Mouse (Mus musculus): ENCODE results near the gene Mcm5.

The Mcm5 gene

DNA sequence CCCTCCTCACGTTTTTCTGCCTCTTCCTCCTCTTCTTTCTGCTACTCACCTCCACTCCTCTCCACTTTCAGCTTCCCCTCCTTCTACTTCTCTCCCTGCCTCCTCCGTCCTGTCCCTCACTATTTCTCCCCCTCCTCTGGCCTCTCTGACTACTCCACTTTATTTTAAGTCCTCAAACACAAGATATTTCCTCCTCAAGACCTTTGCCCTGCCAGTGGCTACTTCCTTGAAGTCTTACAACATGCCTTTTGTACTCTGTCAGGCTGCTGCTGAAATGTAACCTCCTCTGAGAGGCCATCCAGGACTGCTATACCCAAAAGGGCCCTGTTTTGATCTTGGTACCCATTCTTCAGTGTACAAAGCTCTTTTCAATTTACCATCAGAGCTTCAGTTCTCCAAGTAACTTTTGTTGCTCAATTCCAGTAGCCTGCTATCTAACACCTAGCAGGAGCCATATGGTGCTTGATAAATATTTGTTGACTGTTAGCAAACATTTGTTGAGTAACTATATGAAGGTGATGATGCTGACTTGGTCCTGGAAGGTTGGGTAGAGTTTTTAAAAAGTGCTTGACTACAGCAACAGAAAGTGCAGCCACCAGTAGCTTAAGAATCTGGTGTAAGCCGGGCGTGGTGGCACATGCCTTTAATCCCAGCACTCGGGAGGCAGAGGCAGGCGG lies 62.8 kb downstream of the Mcm5 start:
- DNase-seq (ENCODE audit: low read depth) = no peak

Measured in NIH3T3 (cell line).